Mouse (Mus musculus) macrophage (primary cell): Measurements from ENCODE around the gene Zfp629. TPM values are rescaled to one million over a fixed set of nuclear protein-coding genes. Genes with fewer than 3 reads are reported as not detected.
"Not testable (repeated sequence)": the region's sequence is repeated elsewhere in the genome, so short reads cannot be mapped to it uniquely, and the experiment has no call there.

Experiments used
- H3K27ac ChIP-seq: fragments of 350-480 bp; formaldehyde crosslinking; 2 replicates; pipeline ENCODE4 v1.9.0; 2021
- H3K36me3 ChIP-seq: fragments of 350-480 bp; formaldehyde crosslinking; 2 replicates; pipeline ENCODE4 v1.9.0; 2021; ENCODE audit errors: inconsistent target
- H3K4me3 ChIP-seq: fragments of 350-480 bp; formaldehyde crosslinking; 2 replicates; pipeline ENCODE4 v1.9.0; 2021; ENCODE audit errors: inconsistent target
- H3K79me2 ChIP-seq: fragments of 350-480 bp; formaldehyde crosslinking; 2 replicates; pipeline ENCODE4 v1.9.0; 2021; ENCODE audit errors: inconsistent target
- WGBS: methylation state at CpG from one replicate; pipeline ENCODE4 v1.1.7; 2026; ENCODE audit warnings: inconsistent platforms; ENCODE audit not compliant: missing documents; 5-methylcytosine and 5-hydroxymethylcytosine counted together
- polyA plus RNA-seq: library from polyadenylated mRNA; stranded (reverse); fragments of 250-400 nt; gene quantifications from 3 replicates; pipeline ENCODE4 v1.2.4, GENCODE M21; 2018; ENCODE audit warnings: inconsistent platforms

Gene Zfp629
- polyA plus RNA-seq, 1 experiment from 2014 or later, result 11.5 TPM

DNA sequence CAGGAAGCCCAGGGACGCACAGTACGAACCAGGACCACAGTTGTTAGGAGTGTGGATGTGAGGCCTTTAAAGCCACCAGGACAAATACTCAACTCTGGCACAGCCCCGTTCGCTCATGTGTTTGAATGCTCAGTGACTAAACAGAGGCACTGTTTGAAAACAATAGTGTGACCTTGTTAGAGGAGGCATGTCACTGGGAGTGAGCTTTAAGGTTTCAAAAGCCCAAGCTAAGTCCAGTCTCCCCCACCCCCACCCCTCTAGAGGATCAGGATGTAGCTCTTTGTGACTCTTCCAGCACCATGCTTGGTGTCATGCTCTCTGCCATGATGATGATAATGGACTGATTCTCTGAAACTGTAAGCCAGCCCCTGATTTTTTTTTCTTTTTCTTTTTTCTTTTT is 15.8 kb upstream of the Zfp629 start:
- 94% methylated on average over 4 of the region's 4 CpGs for WGBS
- Histone ChIP-seq H3K27ac (no peak overlapping the region), H3K79me2 (no peaks in the 10 kb centered on the region), H3K4me3 (no peak overlapping the region), H3K36me3 (no peaks in the 10 kb centered on the region)

DNA sequence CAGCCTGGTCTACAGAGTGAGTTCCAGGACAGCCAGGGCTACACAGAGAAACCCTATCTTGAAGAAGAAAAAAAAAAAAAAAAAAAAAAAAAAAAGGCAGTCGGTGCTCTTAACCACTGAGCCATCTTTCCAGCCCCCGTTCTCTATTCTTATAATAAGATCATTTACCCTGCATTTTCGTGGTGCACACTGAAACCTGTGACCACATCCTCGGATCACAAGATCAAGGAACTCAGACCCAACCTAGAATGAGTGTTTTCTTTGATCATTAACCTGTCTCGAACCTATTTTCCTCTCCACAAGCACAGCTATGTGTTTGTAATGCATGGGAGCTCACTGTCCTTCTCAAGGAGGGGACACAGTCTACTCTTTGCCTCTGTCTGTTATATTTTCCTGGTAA is 13.0 kb upstream of the Zfp629 start:
- no peak overlapping the region for H3K4me3 ChIP-seq
- no peaks in the 10 kb centered on the region for H3K36me3 ChIP-seq
- no peak overlapping the region for H3K27ac ChIP-seq
- 85% methylated on average over 5 of the region's 5 CpGs for WGBS
- H3K79me2 ChIP-seq, result no peaks in the 10 kb centered on the region

DNA sequence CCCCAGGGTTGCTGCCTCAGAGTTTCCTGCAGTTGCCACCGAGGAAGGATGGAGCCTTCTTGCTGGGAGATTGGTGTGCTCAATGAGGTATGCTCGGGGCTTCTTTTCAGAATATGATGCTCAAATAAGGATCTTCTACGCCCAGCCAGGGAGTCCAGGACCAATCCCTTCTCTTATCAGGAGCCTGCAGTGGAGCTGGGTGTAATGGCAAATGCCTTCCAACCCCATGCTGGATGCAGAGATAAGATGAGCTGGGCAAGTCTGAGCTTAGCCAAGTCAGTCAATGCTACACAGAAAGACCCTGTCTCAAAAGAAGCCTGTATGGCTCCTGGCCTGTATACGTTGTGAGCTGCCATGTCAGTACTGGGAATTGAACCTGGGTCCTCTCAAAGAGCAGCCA is 10.9 kb upstream of the Zfp629 start:
- Histone ChIP-seq H3K36me3 (no peaks in the 10 kb centered on the region), H3K79me2 (no peaks in the 10 kb centered on the region), H3K4me3 (no peak overlapping the region), H3K27ac (no peak overlapping the region)
- WGBS, result 97% methylated on average over 4 of the region's 4 CpGs

DNA sequence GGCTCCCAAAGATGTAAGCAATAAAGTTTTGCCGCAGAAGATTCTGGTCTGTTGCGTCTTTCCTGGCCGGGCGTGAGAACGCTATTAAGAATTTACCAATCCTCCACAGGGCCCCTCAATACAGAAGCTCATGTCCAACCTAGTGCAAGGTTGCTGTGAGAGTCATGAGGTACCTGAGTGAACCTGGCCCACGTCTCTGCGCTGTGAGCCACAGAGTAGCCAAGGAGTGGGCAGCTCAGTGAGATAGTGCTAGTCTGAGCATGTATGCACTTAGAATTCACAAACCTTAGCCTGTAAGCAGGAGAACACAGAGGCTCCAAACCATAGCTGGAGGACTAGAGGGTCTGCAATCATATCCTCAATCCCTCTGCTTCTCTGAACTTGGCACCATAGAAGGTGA is 10.4 kb upstream of the Zfp629 start:
- WGBS, result 96% methylated on average over 6 of the region's 7 CpGs
- Histone ChIP-seq H3K79me2 (no peaks in the 10 kb centered on the region), H3K27ac (no peak overlapping the region), H3K4me3 (no peak overlapping the region), H3K36me3 (no peaks in the 10 kb centered on the region)

DNA sequence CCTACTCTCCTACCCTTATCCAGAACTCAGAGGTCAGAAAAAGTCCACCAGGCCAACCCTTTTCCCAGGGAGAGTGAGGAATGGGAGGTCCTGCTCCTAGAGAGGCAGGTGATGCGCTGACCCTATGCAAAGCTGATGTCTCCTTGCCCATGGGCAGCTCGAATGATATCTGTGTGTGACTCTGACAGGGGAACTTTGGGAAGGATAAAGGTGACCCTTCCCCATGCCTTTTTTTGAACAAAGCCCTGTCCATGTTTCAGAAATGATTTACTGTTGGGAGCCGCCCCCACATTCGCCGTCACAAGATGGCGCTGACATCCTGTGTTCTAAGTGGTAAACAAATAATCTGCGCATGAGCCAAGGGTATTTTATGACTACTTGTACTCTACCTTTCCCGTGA is 2.8 kb upstream of the Zfp629 start:
- WGBS, result 96% methylated on average over 2 of the region's 8 CpGs
- H3K4me3 ChIP-seq, H3K36me3 ChIP-seq, H3K79me2 ChIP-seq, H3K27ac ChIP-seq: not testable (repeated sequence)

DNA sequence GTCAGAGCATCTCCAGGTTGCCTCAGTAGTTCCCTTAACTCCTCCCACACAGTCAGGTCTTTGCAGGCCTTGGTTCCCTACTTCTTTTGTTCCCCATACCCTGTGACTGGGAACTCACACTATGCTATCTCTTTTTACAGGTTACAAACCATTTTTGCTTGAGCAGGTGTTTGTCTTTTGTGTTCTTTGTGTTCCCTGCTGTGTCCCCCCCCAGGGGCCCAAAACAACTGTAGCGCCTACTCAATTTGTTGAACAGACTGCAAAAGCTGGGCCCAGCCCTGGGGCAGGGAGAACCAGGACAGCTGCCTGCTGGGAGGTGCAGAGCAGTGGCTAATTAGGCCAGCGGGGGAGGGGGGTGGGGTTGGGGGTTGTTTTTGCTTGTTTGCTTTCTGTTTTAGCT is 2.4 kb upstream of the Zfp629 start:
- Histone ChIP-seq H3K36me3 (no peaks in the 10 kb centered on the region), H3K27ac (no peak overlapping the region), H3K79me2 (no peaks in the 10 kb centered on the region), H3K4me3 (no peak overlapping the region)
- 100% methylated on average over 2 of the region's 2 CpGs for WGBS

DNA sequence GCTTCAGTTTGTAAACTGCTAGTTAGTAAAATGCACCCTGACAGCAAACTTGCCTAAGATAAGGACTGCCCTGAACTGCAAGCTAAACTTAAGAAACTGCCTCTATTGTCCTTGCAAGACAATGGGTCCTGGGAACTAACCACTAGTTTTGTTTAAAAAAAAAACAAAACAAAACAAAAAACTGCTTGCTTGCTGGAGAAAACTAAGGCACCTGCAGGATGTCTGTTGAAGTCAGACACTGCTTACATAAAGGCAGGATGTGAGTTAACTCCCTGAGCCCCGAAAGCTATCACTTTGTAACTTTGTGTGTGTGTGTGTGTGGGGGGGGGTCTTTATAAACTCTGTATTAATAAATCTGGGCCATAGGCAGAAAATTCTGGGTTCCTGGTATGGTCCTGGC is 1.3 kb upstream of the Zfp629 start:
- H3K79me2 ChIP-seq, result no peaks in the 10 kb centered on the region
- no peak overlapping the region for H3K4me3 ChIP-seq
- H3K27ac ChIP-seq, result no peak overlapping the region
- H3K36me3 ChIP-seq, result peaks cover 7% of the 10 kb centered on the region; the same call in 1 of the 2 replicates
- 67% methylated on average over 1 of the region's 1 CpGs for WGBS

DNA sequence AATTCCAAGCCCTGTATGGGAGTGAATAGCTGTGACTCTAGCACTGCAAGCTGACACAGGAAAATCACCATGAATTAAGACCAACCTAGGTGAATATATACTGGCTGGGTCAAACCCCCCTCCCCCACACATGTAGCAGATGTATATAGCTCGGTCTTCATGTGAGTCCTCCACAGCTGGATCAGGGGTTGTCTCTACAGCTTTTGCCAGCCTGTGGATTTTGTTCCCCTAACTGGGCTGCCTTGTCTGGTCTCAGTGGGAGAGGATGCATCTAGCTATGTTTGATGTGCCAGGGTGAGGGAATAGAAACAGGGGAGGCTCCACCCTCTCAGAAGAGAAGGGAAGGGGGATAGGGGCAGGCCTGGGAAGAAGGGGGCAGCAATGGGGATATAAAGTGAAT is 739 bp upstream of the Zfp629 start:
- Histone ChIP-seq H3K27ac (no peak overlapping the region), H3K36me3 (peaks cover 13% of the 10 kb centered on the region; the same call in 1 of the 2 replicates), H3K4me3 (no peak overlapping the region), H3K79me2 (no peaks in the 10 kb centered on the region)
- WGBS, result 79% methylated on average over 1 of the region's 1 CpGs

DNA sequence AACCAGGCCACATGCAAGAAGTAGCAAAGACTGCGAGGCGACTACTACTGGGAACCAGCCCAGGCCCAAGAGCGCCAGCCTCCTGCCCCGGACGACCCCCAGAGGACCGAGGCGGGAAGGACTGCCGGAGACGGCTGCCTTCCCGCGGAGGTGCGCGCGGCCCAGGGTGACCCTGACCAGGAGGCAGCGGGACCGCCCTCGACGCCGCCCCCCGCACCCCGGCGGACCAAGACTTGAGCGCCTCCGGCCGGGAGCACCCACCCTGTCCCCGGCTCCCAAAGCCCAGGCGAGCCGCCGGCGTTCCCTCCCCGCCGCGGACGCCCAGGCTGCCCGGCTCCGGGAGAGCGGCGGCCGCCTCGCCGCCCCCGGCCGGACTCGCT is 1.1 kb downstream of the Zfp629 start:
- Histone ChIP-seq H3K27ac (no peak overlapping the region), H3K4me3 (no peak overlapping the region; the same call in 1 of the 2 replicates), H3K79me2 (no peaks in the 10 kb centered on the region), H3K36me3 (peaks cover 28% of the 10 kb centered on the region; the same call in 1 of the 2 replicates)
- 2% methylated on average over 44 of the region's 44 CpGs for WGBS

DNA sequence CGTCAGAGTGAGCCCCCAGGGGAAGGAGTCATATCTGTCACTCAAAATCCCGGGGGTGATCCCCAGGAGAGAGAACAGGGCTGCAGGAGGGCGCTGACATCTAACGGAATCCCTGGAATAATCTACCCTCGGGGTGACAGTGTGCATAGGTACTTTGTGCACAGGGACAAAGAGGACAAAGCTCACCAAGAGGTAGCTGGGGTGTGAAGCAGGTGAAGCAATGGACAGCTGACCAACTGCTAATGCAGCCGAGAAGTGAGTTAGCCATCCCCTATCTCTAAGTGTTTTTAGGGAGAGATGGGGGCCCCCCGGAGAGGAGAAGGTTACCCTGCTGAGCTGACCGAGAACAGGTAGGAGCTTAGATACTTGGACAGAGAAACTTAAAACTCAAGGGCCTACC is 1.5 kb downstream of the Zfp629 start:
- 68% methylated on average over 8 of the region's 8 CpGs for WGBS
- no peaks in the 10 kb centered on the region for H3K79me2 ChIP-seq
- H3K4me3 ChIP-seq, result no peak overlapping the region; the same call in 1 of the 2 replicates
- H3K27ac ChIP-seq, result no peak overlapping the region
- H3K36me3 ChIP-seq, result peaks cover 28% of the 10 kb centered on the region; the same call in 1 of the 2 replicates

DNA sequence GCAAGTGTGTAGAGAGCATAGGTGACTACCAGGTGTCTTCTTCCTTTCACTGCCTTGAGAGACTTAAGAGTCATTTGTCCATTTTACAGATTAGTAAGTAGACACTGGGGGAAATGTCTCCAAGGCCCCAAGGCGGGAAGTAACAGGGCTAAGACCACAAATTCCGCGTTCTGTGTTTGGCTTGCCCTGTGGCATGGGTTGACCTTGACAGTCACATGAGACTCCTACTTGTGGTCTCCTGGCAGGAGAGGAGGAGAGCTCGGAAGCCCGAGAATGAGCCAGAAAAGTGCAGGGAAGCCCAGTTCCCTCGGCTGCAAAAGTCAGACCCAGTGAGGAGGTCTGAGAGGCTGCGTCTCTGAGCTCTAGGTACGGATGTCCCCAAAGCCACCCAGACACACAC is 2.1 kb downstream of the Zfp629 start:
- Histone ChIP-seq H3K36me3 (peaks cover 28% of the 10 kb centered on the region; the same call in 1 of the 2 replicates), H3K79me2 (no peaks in the 10 kb centered on the region), H3K27ac (no peak overlapping the region), H3K4me3 (no peak overlapping the region)
- 97% methylated on average over 8 of the region's 8 CpGs for WGBS

DNA sequence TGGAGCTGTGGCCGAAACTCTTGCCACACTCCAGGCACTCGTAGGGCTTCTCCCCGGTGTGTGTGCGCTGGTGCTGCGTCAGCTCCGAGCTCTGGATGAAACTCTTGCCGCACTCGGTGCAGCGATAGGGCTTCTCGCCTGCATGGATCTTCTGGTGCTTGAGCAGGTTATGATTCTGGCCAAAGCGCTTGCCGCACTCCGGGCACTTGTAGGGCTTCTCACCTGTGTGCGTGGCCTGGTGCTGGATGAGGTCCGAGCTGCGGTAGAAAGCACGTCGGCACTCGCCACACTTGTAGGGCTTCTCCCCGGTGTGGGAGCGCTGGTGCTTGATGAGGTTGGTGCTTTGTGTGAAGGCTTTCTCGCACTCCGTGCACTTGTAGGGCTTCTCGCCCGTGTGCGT is 4.0 kb downstream of the Zfp629 start:
- Histone ChIP-seq H3K4me3 (no peak overlapping the region), H3K79me2 (no peaks in the 10 kb centered on the region), H3K27ac (no peak overlapping the region), H3K36me3 (peaks cover 28% of the 10 kb centered on the region; the same call in 1 of the 2 replicates)
- 98% methylated on average over 26 of the region's 26 CpGs for WGBS

DNA sequence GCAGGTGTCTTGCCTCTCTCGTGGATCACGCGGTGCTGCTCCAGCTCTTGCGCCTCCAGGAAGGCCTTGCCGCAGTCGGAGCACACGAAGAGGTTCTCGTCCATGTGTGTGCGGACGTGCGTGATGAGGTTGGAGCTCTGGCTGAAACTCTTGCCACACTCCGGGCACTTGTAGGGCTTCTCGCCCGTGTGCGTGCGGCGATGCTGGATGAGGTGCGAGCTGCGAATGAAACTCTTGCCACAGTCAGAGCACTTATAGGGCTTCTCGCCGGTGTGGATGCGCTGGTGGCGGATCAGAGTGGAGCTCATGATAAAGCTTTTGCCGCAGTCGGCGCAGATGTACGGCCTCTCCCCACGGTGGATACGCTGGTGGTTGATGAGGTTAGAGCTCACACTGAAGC is 4.6 kb downstream of the Zfp629 start:
- peaks cover 28% of the 10 kb centered on the region; the same call in 1 of the 2 replicates for H3K36me3 ChIP-seq
- 96% methylated on average over 28 of the region's 29 CpGs for WGBS
- H3K27ac ChIP-seq, result no peak overlapping the region
- H3K4me3 ChIP-seq, result no peak overlapping the region
- H3K79me2 ChIP-seq, result no peaks in the 10 kb centered on the region

DNA sequence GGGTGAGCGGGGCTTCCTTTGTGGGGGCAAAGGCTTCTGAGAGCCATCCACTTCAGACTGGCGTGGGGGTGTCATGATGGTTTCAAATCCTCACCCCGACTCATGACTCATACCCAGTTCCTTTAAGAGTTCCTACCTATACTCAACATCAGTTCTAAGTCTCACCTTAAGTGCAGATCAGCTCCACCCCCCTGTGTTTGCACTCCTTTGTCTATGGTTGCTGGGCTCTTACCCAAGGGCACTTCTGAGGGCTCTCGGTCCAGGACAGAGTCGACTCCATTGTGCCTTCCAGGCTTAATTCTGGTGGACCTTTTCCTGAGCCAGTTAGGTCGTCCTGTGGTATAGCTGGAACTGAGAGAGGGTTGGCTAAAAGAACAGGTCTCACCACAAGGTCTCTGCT is 8.4 kb downstream of the Zfp629 start:
- Histone ChIP-seq H3K27ac (no peak overlapping the region), H3K79me2 (no peaks in the 10 kb centered on the region), H3K36me3 (peaks cover 40% of the 10 kb centered on the region; the same call in 1 of the 2 replicates), H3K4me3 (no peak overlapping the region)
- 77% methylated on average over 6 of the region's 6 CpGs for WGBS

DNA sequence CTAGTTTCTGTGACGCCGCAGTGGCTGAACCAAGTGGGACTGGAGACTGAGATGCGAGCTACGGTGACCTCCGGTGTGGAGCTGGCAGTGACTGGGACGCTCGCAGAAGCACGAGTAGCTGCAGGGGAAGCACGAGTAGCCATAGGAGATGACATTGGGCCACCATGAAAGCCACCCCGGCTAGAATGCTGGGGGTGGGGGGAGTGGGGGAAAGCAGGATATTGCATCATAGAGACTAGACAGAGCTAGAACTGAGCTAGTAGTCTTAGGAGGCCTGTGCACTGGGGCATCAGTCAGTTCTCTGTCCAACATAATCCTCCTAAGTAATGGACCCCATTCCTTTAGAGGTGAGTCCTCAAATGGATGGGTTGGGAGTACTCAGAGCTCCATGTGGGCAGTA is 11.3 kb downstream of the Zfp629 start:
- 67% methylated on average over 10 of the region's 10 CpGs for WGBS
- Histone ChIP-seq H3K27ac (no peak overlapping the region), H3K4me3 (no peak overlapping the region), H3K36me3 (peaks cover 41% of the 10 kb centered on the region), H3K79me2 (no peaks in the 10 kb centered on the region)

DNA sequence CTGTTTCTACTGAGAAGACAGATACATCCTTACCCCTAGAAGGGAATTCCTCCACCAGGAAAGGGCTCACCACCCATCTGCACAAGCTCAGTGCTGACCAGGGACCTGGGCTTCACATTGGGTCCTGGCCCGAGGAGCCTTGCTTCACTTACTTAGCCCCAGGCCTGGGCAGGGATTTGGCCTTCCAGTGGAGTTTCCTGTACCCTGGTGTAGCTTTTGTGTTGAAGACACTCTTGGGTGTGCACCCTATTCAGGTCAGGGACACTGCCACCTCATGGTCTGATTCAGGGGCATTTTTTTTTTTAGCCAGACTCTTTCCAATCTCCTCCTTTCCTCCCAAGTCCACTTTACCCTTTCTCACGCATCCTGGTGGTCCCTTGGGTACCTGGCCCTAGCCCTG is 12.7 kb downstream of the Zfp629 start:
- Histone ChIP-seq H3K4me3 (no peak overlapping the region), H3K36me3 (peaks cover 52% of the 10 kb centered on the region), H3K27ac (no peak overlapping the region), H3K79me2 (no peaks in the 10 kb centered on the region)
- WGBS, result 91% methylated on average over 2 of the region's 2 CpGs
